ENCODE assay signal across 15 mouse cellular contexts in genomic region chr2:140703377-140703776, GRCm38 (mm10). TPM values are rescaled to one million over a fixed set of nuclear protein-coding genes. Genes with fewer than 3 reads are reported as not detected.
"Had no signal": no experiment of that assay in that cellular context is flagged by ENCODE, and none has a peak within 500 bp of the region (broad histone marks: within the 10 kb centered on the region; RNA-seq: fewer than 3 reads in every experiment).

No protein-coding gene starts in this region.

- H3K9ac ChIP-seq: kidney, embryonic 15.5 days; liver, embryonic 15.5 days; lung, embryonic 14.5 days; neural tube, embryonic 12.5 days had no signal

- H3K9me3 ChIP-seq: kidney, embryonic 15.5 days; liver, embryonic 15.5 days; neural tube, embryonic 12.5 days had no signal

- H3K27ac ChIP-seq: kidney, embryonic 15.5 days; liver, embryonic 15.5 days; neural tube, embryonic 12.5 days had no signal

- H3K4me1 ChIP-seq: liver, embryonic 15.5 days; neural tube, embryonic 12.5 days had no signal

- H3K36me3 ChIP-seq: kidney, embryonic 15.5 days; liver, embryonic 15.5 days; neural tube, embryonic 12.5 days had no signal

- DNase-seq: kidney, postnatal 14 days; left cerebral cortex, postnatal 4 days; lung, embryonic 14.5 days; midbrain, embryonic 14.5 days; right cerebral cortex, postnatal 4 days; spleen, adult 18-20 months; thymus, adult 2 months; thymus, postnatal 25 days had no signal

- H3K4me3 ChIP-seq: kidney, embryonic 15.5 days; liver, embryonic 15.5 days; neural tube, embryonic 12.5 days had no signal

- H3K27me3 ChIP-seq: kidney, embryonic 15.5 days; liver, embryonic 15.5 days; neural tube, embryonic 12.5 days had no signal

- H3K4me2 ChIP-seq: kidney, embryonic 15.5 days; liver, embryonic 11.5 days; liver, embryonic 15.5 days; lung, embryonic 14.5 days; neural tube, embryonic 12.5 days had no signal

RNA-seq across cellular contexts. Expression of gene Flrt3, which starts 32.1 kb away (rescaled TPM):
- total RNA-seq: megakaryocyte progenitor cell, adult 5-6 weeks; monocyte, adult 5-6 weeks; neutrophil, adult 5-6 weeks had no signal
